Mouse (Mus musculus) lung, postnatal 25 days (tissue): Measurements from ENCODE around the gene Gm20388.
A peak's percentile ranks its signal among the peaks of the same experiment; 100 is the strongest.

Experiments
- DNase-seq: peaks from one replicate; pipeline ENCODE4 v3.0.0; 2022; ENCODE audit warnings: low spot score

The Gm20388 gene

GRCm38 (mm10) chr8:124329690-124330089 is 4419.0 kb downstream of the Gm20388 start:
- no peak for DNase-seq

- no peak for DNase-seq
These were observed 4419.8 kb downstream of the Gm20388 start for GRCm38 (mm10) chr8:124330433-124330832.

- no peak for DNase-seq
These were observed 4420.5 kb downstream of the Gm20388 start for GRCm38 (mm10) chr8:124331094-124331493.

GRCm38 (mm10) chr8:124331706-124332105 is 4421.1 kb downstream of the Gm20388 start:
- no peak for DNase-seq

- DNase-seq, result no peak
These were observed 4425.7 kb downstream of the Gm20388 start for GRCm38 (mm10) chr8:124336302-124336701.

- DNase-seq, result no peak
These were observed 4429.1 kb downstream of the Gm20388 start for GRCm38 (mm10) chr8:124339742-124340141.

GRCm38 (mm10) chr8:124340360-124341068 is 4429.9 kb downstream of the Gm20388 start:
- peak; percentile 21 for DNase-seq

GRCm38 (mm10) chr8:124343151-124343550 is 4432.5 kb downstream of the Gm20388 start:
- DNase-seq, result no peak

GRCm38 (mm10) chr8:124343991-124344390 is 4433.4 kb downstream of the Gm20388 start:
- no peak for DNase-seq

GRCm38 (mm10) chr8:124345098-124345497 is 4434.5 kb downstream of the Gm20388 start:
- DNase-seq, result no peak

- DNase-seq, result peak; percentile 57
These were observed 4436.3 kb downstream of the Gm20388 start for GRCm38 (mm10) chr8:124346852-124347523.

- no peak for DNase-seq
These were observed 4437.4 kb downstream of the Gm20388 start for GRCm38 (mm10) chr8:124348087-124348486.

- peak; percentile 78 for DNase-seq
These were observed 4439.0 kb downstream of the Gm20388 start for GRCm38 (mm10) chr8:124349663-124350062.

- DNase-seq, result no peak
These were observed 4441.0 kb downstream of the Gm20388 start for GRCm38 (mm10) chr8:124351636-124352035.

- DNase-seq, result no peak
These were observed 4450.3 kb downstream of the Gm20388 start for GRCm38 (mm10) chr8:124360911-124361310.

GRCm38 (mm10) chr8:124361773-124362427 is 4451.3 kb downstream of the Gm20388 start:
- no peak for DNase-seq

- no peak for DNase-seq
These were observed 4451.9 kb downstream of the Gm20388 start for GRCm38 (mm10) chr8:124362589-124362988.

- no peak for DNase-seq
These were observed 4452.7 kb downstream of the Gm20388 start for GRCm38 (mm10) chr8:124363337-124363736.

- DNase-seq, result peak; percentile 51
These were observed 4457.6 kb downstream of the Gm20388 start for GRCm38 (mm10) chr8:124368213-124368612.

- no peak for DNase-seq
These were observed 4460.0 kb downstream of the Gm20388 start for GRCm38 (mm10) chr8:124370422-124371183.

- DNase-seq, result no peak
These were observed 4460.9 kb downstream of the Gm20388 start for GRCm38 (mm10) chr8:124371410-124372123.

GRCm38 (mm10) chr8:124373753-124374152 is 4463.1 kb downstream of the Gm20388 start:
- DNase-seq, result no peak
